Mouse (Mus musculus) intestine, embryonic 16.5 days (tissue): ENCODE results near the gene Cenpm. TPM values are rescaled to one million over a fixed set of nuclear protein-coding genes. Genes with fewer than 3 reads are reported as not detected.
A peak's percentile ranks its signal among the peaks of the same experiment; 100 is the strongest.

Experiments
- ATAC-seq: fragments of 200-750 bp; cut with Nextera tagmentation; 2 replicates; pipeline ENCODE4 v1.8.0; 2017; ENCODE audit warnings: moderate TSS enrichment, moderate library complexity
- H3K27ac ChIP-seq: fragments of 300-500 bp; sonication (generic); 2 replicates; pipeline ENCODE4 v1.5.1; 2014; ENCODE audit warnings: mild to moderate bottlenecking, low read length
- H3K27me3 ChIP-seq: fragments of 300-500 bp; sonication (generic); replicated peaks from 2 replicates; pipeline ENCODE4 v1.6.1; 2014; ENCODE audit warnings: low read length, control low read depth, mixed read lengths; ENCODE audit not compliant: control insufficient read depth, insufficient read depth
- H3K36me3 ChIP-seq: fragments of 300-500 bp; sonication (generic); 2 replicates; pipeline ENCODE4 v1.6.1; 2014; ENCODE audit warnings: low read length, control low read depth; ENCODE audit not compliant: control insufficient read depth, insufficient read depth
- H3K4me1 ChIP-seq: fragments of 300-500 bp; sonication (generic); 2 replicates; pipeline ENCODE4 v1.6.1; 2014; ENCODE audit warnings: low read length, control low read depth, mixed read lengths; ENCODE audit not compliant: control insufficient read depth, insufficient read depth
- H3K4me2 ChIP-seq: fragments of 300-500 bp; sonication (generic); 2 replicates; pipeline ENCODE4 v1.6.1; 2014; ENCODE audit warnings: low read depth, low read length, control low read depth
- H3K4me3 ChIP-seq: fragments of 300-500 bp; sonication (generic); 2 replicates; pipeline ENCODE4 v1.5.1; 2014; ENCODE audit warnings: mild to moderate bottlenecking, low read length
- H3K9ac ChIP-seq: fragments of 300-500 bp; sonication (generic); 2 replicates; pipeline ENCODE4 v1.6.1; 2014; ENCODE audit warnings: low read depth, low read length
- H3K9me3 ChIP-seq: fragments of 300-500 bp; sonication (generic); 2 replicates; pipeline ENCODE4 v1.6.1; 2016; ENCODE audit warnings: low read length, control low read depth; ENCODE audit not compliant: control insufficient read depth
- WGBS: fragments of 180-500 bp; shearing (Covaris S2); extraction: QIAGEN DNeasy Blood & Tissue Kit; methylation state at CpG from one replicate; pipeline ENCODE4 v1.1.7; 2014; 5-methylcytosine and 5-hydroxymethylcytosine counted together
- polyA plus RNA-seq: library from polyadenylated mRNA; unstranded; fragments of >200 nt; fragmentation: Nextera tagmentation; extraction: Ambion mirVana; gene quantifications from 2 replicates; pipeline ENCODE4 v1.2.1, GENCODE M21; 2015

Cenpm gene
- polyA plus RNA-seq, 1 experiment from 2014 or later: 43.6 TPM

- peaks cover 9% of the 10 kb centered on the region; the same call in 1 of the 2 replicates for H3K4me1 ChIP-seq
- 67% methylated on average over 12 of the region's 12 CpGs for WGBS
- H3K36me3 ChIP-seq: no peaks in the 10 kb centered on the region
- no peaks in the 10 kb centered on the region for H3K9me3 ChIP-seq
- no peak overlapping the region for H3K27ac ChIP-seq
- no peak overlapping the region for H3K9ac ChIP-seq
- H3K27me3 ChIP-seq: peaks cover 39% of the 10 kb centered on the region
- H3K4me3 ChIP-seq: no peak overlapping the region
- ATAC-seq: no peak
- no peak overlapping the region for H3K4me2 ChIP-seq
These were observed 24.4 kb downstream of the Cenpm start for GRCm38 (mm10) chr15:82220003-82220675.

DNA sequence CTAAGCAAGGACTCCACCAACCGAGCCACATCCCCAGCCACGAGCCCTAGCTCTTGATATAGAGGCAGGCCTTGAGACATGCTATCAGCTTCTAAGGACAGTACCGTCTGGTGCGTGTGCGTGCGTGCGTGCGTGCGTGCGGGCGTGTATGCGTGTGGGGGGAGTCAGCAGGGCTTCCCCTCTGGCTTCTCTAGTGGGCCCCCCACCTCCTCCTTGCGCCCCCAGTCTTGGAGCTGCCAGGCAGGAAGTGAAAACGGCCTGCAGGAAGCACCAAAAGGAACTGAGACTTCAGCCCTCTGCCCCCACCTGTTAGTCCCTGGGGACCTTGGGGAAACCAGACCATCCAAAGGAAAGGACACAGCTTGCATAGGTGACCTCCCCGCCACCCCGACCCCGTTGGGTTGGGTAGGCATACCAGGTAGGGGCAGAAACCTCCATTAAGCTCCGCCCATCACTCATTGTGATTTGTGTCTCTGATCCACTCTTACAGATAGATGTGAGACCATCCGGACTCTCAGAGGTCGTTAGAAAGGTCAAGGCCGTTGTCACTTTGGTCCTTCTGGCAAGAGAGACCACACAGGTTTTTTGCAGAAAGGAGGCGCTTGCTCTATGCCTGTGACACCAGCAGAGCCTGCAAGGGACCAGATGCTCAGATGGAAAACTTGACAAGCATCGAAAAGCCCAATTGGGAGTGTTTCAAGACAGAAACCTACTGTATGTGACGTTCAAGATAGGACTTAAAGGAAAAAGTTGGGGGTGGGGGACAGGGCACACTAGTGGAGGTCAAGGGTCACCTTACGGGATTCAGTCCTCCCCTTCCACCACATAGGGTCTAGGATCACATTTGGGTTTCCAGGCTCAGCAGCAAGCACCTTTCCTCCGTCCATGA, 25.5 kb downstream of the Cenpm start:
- Histone ChIP-seq H3K27ac (no peak overlapping the region), H3K4me1 (peaks cover 3% of the 10 kb centered on the region; the same call in 1 of the 2 replicates), H3K9ac (no peak overlapping the region), H3K27me3 (peaks cover 39% of the 10 kb centered on the region), H3K4me3 (no peak overlapping the region), H3K4me2 (no peak overlapping the region), H3K9me3 (no peaks in the 10 kb centered on the region), H3K36me3 (no peaks in the 10 kb centered on the region)
- 78% methylated on average over 26 of the region's 26 CpGs for WGBS
- no peak for ATAC-seq

- Histone ChIP-seq H3K9ac (no peak overlapping the region), H3K9me3 (no peaks in the 10 kb centered on the region), H3K4me1 (no peaks in the 10 kb centered on the region), H3K27me3 (peaks cover 43% of the 10 kb centered on the region), H3K36me3 (no peaks in the 10 kb centered on the region), H3K4me2 (no peak overlapping the region), H3K4me3 (no peak overlapping the region), H3K27ac (no peak overlapping the region)
- ATAC-seq: no peak
- WGBS: 28% methylated on average over 9 of the region's 9 CpGs
These were observed 26.6 kb downstream of the Cenpm start for GRCm38 (mm10) chr15:82217980-82218379.

DNA sequence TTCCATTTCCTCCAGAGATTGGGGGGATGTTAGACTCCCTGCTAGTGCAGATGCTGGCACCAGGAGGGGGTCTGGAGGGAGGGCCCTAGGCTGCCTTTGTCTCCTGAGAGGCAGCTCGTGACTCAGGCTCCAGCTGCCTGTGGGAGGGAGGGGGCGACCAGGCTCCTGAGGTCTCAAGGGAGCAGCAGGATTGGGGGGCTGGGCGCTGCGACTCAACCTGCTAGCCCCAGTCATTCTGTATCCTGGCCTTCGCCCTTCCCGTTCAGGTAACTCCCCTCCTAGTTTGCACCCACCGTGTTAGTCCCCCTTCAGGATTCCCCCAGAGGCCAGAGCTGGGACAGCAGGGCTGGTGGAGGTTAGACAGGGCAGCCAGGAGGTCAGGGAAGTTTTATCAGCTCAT, 27.5 kb downstream of the Cenpm start:
- no peaks in the 10 kb centered on the region for H3K36me3 ChIP-seq
- peaks cover 8% of the 10 kb centered on the region for H3K4me1 ChIP-seq
- H3K27me3 ChIP-seq: peaks cover 52% of the 10 kb centered on the region
- no peak for ATAC-seq
- WGBS: 27% methylated on average over 7 of the region's 7 CpGs
- no peak overlapping the region for H3K4me3 ChIP-seq
- H3K27ac ChIP-seq: no peak overlapping the region
- H3K4me2 ChIP-seq: no peak overlapping the region
- H3K9me3 ChIP-seq: no peaks in the 10 kb centered on the region
- H3K9ac ChIP-seq: no peak overlapping the region

DNA sequence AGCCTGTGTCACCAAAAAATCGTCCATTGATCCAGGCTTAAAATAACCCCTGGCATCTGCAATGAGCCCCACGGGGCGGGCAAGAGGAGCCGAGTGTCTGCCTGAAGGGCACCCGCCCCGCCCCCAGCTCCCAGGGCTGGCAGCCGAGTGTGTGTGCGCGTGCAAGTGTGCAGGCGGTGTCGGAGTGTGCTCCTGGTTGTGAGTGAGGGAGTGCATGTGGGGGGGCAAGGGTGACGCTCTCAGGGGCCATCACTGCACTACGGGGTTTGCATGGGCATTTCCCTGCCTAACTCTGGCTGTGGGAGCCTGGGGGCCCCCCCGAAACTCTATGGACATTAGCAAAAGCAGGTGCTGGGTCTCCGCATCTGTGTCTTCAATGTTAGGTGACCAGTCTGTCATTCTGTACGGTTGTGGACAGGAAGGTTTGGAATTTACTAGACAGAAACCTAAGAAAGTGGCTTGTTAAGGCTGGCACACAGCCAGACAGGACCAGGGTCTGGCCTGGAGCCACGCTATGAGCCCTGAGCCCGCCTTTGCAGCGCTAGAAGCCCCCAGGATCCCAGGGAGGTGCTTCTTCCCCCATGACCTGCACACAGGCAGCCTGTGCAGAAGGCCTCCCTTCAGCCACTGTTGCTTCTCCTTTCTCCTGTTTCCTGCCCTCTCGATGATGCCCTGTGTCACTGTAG, 28.3 kb downstream of the Cenpm start:
- Histone ChIP-seq H3K27ac (no peak overlapping the region), H3K27me3 (peaks cover 59% of the 10 kb centered on the region), H3K9me3 (no peaks in the 10 kb centered on the region), H3K4me1 (peaks cover 12% of the 10 kb centered on the region), H3K9ac (no peak overlapping the region), H3K4me2 (no peak overlapping the region), H3K36me3 (no peaks in the 10 kb centered on the region), H3K4me3 (no peak overlapping the region)
- no peak for ATAC-seq
- WGBS: 53% methylated on average over 20 of the region's 20 CpGs

GRCm38 (mm10) chr15:82215332-82216046, 29.1 kb downstream of the Cenpm start:
- Histone ChIP-seq H3K27me3 (peaks cover 67% of the 10 kb centered on the region), H3K9me3 (no peaks in the 10 kb centered on the region), H3K4me3 (no peak overlapping the region), H3K27ac (no peak overlapping the region), H3K36me3 (no peaks in the 10 kb centered on the region), H3K4me1 (peaks cover 12% of the 10 kb centered on the region), H3K9ac (no peak overlapping the region), H3K4me2 (no peak overlapping the region)
- no peak for ATAC-seq
- WGBS: 38% methylated on average over 11 of the region's 11 CpGs

GRCm38 (mm10) chr15:82213222-82213621, 31.3 kb downstream of the Cenpm start:
- H3K4me2 ChIP-seq: no peak overlapping the region
- H3K36me3 ChIP-seq: no peaks in the 10 kb centered on the region
- no peak for ATAC-seq
- H3K27me3 ChIP-seq: peaks cover 78% of the 10 kb centered on the region
- H3K9ac ChIP-seq: no peak overlapping the region
- H3K4me3 ChIP-seq: no peak overlapping the region
- WGBS: 7% methylated on average over 4 of the region's 4 CpGs
- peaks cover 12% of the 10 kb centered on the region for H3K4me1 ChIP-seq
- no peaks in the 10 kb centered on the region for H3K9me3 ChIP-seq
- no peak overlapping the region for H3K27ac ChIP-seq

DNA sequence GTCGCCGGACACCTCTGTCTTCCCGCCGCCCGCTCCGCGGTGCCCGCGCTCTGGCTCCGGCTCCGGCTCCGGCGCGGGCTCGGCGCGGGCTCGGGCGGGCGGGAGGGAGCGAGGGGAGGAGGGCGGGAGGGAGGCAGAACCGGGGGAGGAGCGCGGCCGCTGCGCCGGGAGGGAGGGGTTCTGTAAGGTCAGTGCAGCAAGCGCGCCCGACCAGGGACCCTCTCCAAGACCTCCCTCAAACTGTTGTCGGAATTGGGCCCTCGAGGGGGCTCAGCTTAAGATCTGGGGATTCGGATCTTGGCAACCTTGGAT, 31.8 kb downstream of the Cenpm start, which contains the start of gene Shisa8:
TSS of gene Shisa8 (minus strand) at position 64 of the 312 bp plus-strand sequence.
- H3K9ac ChIP-seq: peak within 1 kb of the TSS; percentile 48
- no peaks in the 10 kb centered on the region for H3K36me3 ChIP-seq
- no peaks in the 10 kb centered on the region for H3K9me3 ChIP-seq
- no peak within 1 kb of the TSS for H3K27ac ChIP-seq
- peak within 1 kb of the TSS; percentile 90 for H3K4me2 ChIP-seq
- peak; percentile 37 for ATAC-seq
- peaks cover 12% of the 10 kb centered on the region for H3K4me1 ChIP-seq
- WGBS: under 1% methylated on average over 16 of the region's 34 CpGs
- peaks cover 82% of the 10 kb centered on the region for H3K27me3 ChIP-seq
- H3K4me3 ChIP-seq: peak within 1 kb of the TSS; percentile 49
